Mouse (Mus musculus) hindbrain, embryonic 14.5 days (tissue): ENCODE data around the gene Auts2. TPM values are rescaled to one million over a fixed set of nuclear protein-coding genes. Genes with fewer than 3 reads are reported as not detected.

ENCODE experiments used
- ATAC-seq: fragments of 200-750 bp; cut with Nextera tagmentation; 2 replicates; pipeline ENCODE4 v1.8.0; 2017; ENCODE audit warnings: moderate number of reproducible peaks, mild to moderate bottlenecking, moderate TSS enrichment, moderate library complexity; ENCODE audit not compliant: low FRiP score
- DNase-seq: peaks from one replicate; pipeline ENCODE4 v3.0.0-alpha.2; 2015; ENCODE audit warnings: low spot score
- H3K27ac ChIP-seq: fragments of 300-500 bp; sonication (generic); 2 replicates; pipeline ENCODE4 v1.5.1; 2014; ENCODE audit warnings: mild to moderate bottlenecking, moderate library complexity
- H3K27me3 ChIP-seq: fragments of 300-500 bp; sonication (generic); 2 replicates; pipeline ENCODE4 v1.6.1; 2014; ENCODE audit warnings: mild to moderate bottlenecking, low read length, mixed read lengths; ENCODE audit not compliant: control insufficient read depth, insufficient read depth
- H3K36me3 ChIP-seq: fragments of 300-500 bp; sonication (generic); replicated peaks from 2 replicates; pipeline ENCODE4 v1.6.1; 2014; ENCODE audit not compliant: control insufficient read depth, insufficient read depth
- H3K4me1 ChIP-seq: fragments of 300-500 bp; sonication (generic); replicated peaks from 2 replicates; pipeline ENCODE4 v1.6.1; 2014; ENCODE audit warnings: antibody characterized with exemption, low read length, mixed read lengths; ENCODE audit not compliant: control insufficient read depth, insufficient read depth
- H3K4me2 ChIP-seq: fragments of 300-500 bp; sonication (generic); replicated peaks from 2 replicates; pipeline ENCODE4 v1.6.1; 2014; ENCODE audit warnings: mild to moderate bottlenecking, moderate library complexity
- H3K4me3 ChIP-seq: fragments of 300-500 bp; sonication (generic); replicated peaks from 2 replicates; pipeline ENCODE4 v1.5.1; 2014; ENCODE audit warnings: mild to moderate bottlenecking, low read length
- H3K9ac ChIP-seq: fragments of 300-500 bp; sonication (generic); 2 replicates; pipeline ENCODE4 v1.6.1; 2014
- H3K9me3 ChIP-seq: fragments of 300-500 bp; sonication (generic); 2 replicates; pipeline ENCODE4 v1.6.1; 2016; ENCODE audit warnings: low read length; ENCODE audit not compliant: control insufficient read depth
- WGBS: fragments of 180-500 bp; shearing (Covaris S2); extraction: QIAGEN DNeasy Blood & Tissue Kit; methylation state at CpG from one replicate; pipeline ENCODE4 v1.1.7; 2014; 5-methylcytosine and 5-hydroxymethylcytosine counted together
- polyA plus RNA-seq: library from polyadenylated mRNA; unstranded; fragments of >200 nt; fragmentation: Nextera tagmentation; extraction: Ambion mirVana; gene quantifications from 2 replicates; pipeline ENCODE4 v1.2.1, GENCODE M21; 2014

Gene Auts2
- polyA plus RNA-seq, 1 experiment from 2014 or later = 61.8 TPM

DNA sequence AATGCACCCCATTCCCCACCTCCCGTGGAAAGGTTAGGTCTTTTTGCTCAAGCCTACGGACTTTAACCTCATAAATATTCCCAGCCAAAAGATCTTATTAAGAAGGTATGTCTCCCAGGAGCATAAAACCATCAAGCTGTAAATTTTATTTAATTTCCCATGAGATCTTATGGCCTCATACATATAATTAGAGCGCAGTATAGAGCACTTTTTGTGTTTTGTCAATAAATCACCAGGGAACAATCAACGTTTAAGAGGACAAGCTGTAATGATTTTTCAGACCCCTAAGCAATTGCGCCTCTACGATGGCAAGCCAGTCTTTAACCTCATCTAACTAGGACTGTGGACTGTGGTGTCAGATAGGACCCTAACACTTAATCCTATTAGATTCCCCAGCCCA, 820.4 kb downstream of the Auts2 start:
- Histone ChIP-seq H3K4me3 (no peak overlapping the region), H3K4me1 (peaks cover 38% of the 10 kb centered on the region), H3K27ac (0 out of 2 replicates have a peak overlapping the region, but pooled peaks have one; percentile 33), H3K27me3 (no peaks in the 10 kb centered on the region), H3K9ac (no peak overlapping the region), H3K36me3 (no peaks in the 10 kb centered on the region), H3K9me3 (no peaks in the 10 kb centered on the region), H3K4me2 (no peak overlapping the region)
- ATAC-seq (no peak), DNase-seq (no peak)
- WGBS = 35% methylated on average over 6 of the region's 6 CpGs

DNA sequence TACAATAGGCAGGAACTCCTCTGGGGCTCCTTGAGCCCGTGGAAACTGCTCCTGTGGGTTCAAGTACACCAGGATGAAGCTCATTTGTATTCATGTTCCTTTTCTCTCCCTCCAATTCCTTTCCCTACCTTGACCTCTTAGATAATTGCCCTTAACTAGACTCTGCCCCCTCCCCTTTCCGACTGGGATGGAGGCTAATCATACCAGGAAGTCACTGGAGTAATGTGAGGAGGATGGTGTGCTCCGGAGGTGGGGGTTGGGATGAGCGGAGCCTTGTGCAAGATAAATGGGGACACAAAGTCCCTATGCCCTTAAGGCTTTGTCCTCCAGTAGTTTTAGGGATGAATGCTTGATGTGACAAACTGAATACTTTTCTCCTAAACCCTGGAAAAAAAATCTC, 820.8 kb downstream of the Auts2 start:
- H3K4me1 ChIP-seq = peaks cover 42% of the 10 kb centered on the region
- no peak for ATAC-seq

DNA sequence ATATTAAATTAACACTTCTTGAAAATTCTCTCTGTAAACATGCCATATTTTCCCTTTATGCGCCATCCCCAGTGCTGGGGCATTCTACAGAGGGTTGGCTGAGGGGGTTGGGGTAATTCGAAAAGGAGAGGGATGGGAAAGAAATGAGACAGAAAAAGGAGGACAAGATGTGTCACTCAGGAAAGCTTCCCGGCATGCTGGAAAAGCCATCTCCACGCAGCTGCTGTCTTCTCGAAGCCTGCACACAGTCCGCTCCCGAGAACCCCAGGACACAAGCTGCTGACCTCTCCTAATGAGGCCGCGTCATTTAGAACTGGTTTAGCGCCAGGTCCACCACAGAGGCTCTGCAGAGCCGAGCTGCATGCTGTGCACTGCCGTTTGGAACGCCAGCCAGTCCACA, 825.1 kb downstream of the Auts2 start:
- Histone ChIP-seq H3K27ac (peak overlapping the region; percentile 76), H3K4me1 (peaks cover 53% of the 10 kb centered on the region), H3K4me2 (peak overlapping the region; percentile 29), H3K4me3 (no peak overlapping the region), H3K9ac (peak overlapping the region; percentile 36; the same call in 1 of the 2 replicates), H3K36me3 (no peaks in the 10 kb centered on the region), H3K27me3 (no peaks in the 10 kb centered on the region), H3K9me3 (no peaks in the 10 kb centered on the region)
- 23% methylated on average over 13 of the region's 13 CpGs for WGBS
- peak; percentile 35 for DNase-seq
- ATAC-seq = peak; percentile 38; the same call in 1 of the 2 replicates

More for the DNA sequence above, 820.8 kb downstream of the Auts2 start:
- H3K4me3 ChIP-seq = no peak overlapping the region
- no peak for DNase-seq
- H3K4me2 ChIP-seq = no peak overlapping the region
- no peaks in the 10 kb centered on the region for H3K27me3 ChIP-seq
- H3K27ac ChIP-seq = peak overlapping the region; percentile 33; the same call in 1 of the 2 replicates
- H3K36me3 ChIP-seq = no peaks in the 10 kb centered on the region
- WGBS = 34% methylated on average over 4 of the region's 4 CpGs
- H3K9me3 ChIP-seq = no peaks in the 10 kb centered on the region
- H3K9ac ChIP-seq = no peak overlapping the region

DNA sequence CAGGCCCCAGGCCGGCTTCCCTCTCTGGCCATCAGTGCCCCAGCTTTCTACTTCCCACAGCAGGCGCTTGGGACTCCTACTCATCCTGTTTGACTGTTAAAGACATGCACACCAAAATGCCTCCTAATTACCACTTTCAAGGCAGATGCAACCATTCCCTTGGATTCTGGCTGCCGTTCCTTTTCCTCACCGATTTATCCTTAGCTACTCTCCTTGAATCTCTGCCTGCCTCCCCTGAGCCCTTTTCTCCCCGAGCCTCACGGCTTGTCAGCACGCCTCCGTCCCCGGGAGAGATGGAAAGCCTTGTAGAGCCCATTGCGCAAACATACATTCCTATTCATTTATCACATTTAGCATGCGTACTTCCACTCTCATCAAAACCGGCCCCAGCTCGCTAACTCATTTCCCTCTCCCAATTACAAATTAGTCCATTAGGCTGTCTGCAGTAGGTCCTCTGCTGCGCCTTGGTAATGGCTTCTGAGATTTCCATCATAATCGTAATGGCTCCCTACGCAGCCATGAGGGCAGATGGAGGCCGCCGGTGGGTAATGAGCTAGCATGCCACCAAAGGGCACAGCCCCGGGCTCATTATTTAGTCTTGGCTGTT, 825.7 kb downstream of the Auts2 start:
- H3K9ac ChIP-seq = peak overlapping the region; percentile 36; the same call in 1 of the 2 replicates
- peaks cover 48% of the 10 kb centered on the region for H3K4me1 ChIP-seq
- H3K9me3 ChIP-seq = no peaks in the 10 kb centered on the region
- peak; percentile 86 for ATAC-seq
- peak; percentile 57 for DNase-seq
- peak overlapping the region; percentile 76 for H3K27ac ChIP-seq
- no peaks in the 10 kb centered on the region for H3K36me3 ChIP-seq
- no peaks in the 10 kb centered on the region for H3K27me3 ChIP-seq
- WGBS = 34% methylated on average over 19 of the region's 19 CpGs
- no peak overlapping the region for H3K4me3 ChIP-seq
- H3K4me2 ChIP-seq = peak overlapping the region; percentile 29

DNA sequence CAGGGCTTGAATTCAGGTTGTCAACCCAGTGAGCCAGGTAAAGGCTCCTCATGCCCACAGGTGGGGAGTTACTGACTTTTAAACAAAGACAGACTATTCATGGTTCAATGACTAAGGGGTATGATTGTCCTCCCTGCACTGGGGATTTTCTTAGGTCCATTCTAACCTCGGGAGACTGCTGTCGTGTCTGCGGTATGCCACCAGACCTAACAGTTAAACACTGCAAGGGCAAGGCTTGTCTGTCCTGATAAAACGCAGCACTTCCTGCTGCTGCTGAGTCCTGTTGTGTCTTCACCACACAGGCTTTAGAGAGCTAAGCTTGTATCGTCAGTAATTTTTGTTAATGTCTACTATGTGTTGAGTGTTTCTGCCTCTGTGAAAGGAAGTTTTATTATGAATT, 828.2 kb downstream of the Auts2 start:
- Histone ChIP-seq H3K27ac (no peak overlapping the region), H3K4me1 (peaks cover 39% of the 10 kb centered on the region), H3K9me3 (no peaks in the 10 kb centered on the region), H3K4me3 (no peak overlapping the region), H3K9ac (no peak overlapping the region), H3K27me3 (no peaks in the 10 kb centered on the region), H3K36me3 (no peaks in the 10 kb centered on the region), H3K4me2 (no peak overlapping the region)
- DNase-seq = no peak
- ATAC-seq = no peak
- WGBS = 88% methylated on average over 5 of the region's 5 CpGs

DNA sequence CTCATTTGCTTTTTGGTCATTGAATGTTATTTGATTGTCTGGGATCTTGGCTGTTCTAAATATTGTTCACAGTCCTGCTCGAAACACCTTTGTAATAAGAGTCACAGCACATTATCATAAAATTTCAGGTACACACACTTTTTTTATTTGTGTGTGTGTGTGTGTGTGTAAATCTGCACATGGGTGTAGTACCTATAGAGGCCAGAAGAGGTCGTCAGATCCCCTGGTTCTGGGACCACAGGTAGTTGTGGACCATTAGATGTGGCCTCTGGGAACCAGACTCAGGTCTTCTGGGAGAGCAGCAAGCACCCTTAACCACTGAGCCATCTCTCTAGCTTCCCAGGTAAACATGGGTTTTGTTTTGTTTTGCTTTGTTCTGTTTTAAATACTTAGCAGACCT, 830.7 kb downstream of the Auts2 start:
- no peak overlapping the region for H3K4me2 ChIP-seq
- no peaks in the 10 kb centered on the region for H3K36me3 ChIP-seq
- no peaks in the 10 kb centered on the region for H3K9me3 ChIP-seq
- peaks cover 13% of the 10 kb centered on the region for H3K4me1 ChIP-seq
- WGBS = 90% methylated on average over 2 of the region's 2 CpGs
- H3K9ac ChIP-seq = no peak overlapping the region
- H3K4me3 ChIP-seq = no peak overlapping the region
- DNase-seq (no peak), ATAC-seq (no peak)
- no peaks in the 10 kb centered on the region for H3K27me3 ChIP-seq
- H3K27ac ChIP-seq = no peak overlapping the region

DNA sequence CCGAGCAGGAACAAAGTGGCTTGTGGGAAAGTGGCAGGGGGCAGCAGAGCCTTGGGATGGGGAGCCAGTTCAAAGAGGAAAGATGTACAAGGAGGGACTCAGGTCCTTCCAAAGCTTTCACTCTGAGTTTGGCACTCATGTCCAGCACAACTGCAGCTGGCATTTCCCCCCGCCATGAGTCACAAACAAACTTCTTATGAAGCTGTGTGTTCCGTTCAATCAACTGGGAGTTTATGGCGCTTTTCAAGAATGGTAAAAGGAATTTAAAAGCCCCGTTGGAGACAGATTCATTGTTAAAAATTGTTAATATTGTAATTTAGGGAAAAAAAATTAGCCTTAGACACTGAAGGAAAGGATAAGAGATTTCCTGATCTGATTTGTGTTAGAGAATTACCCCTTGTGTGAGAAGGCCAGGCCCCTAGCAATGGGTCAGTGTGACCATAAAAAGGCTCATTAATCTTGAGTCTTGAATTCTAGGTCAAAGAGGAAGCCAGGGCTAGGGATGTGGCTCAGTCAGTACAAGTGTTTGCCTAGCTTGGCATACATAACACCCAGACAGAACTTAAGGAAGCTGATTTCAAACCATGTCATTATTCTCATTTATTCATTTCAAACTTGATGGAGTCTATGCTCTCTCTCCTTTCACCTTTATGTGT, 831.5 kb downstream of the Auts2 start:
- H3K9ac ChIP-seq = no peak overlapping the region
- no peak overlapping the region for H3K4me2 ChIP-seq
- H3K27ac ChIP-seq = no peak overlapping the region
- H3K9me3 ChIP-seq = no peaks in the 10 kb centered on the region
- peaks cover 5% of the 10 kb centered on the region for H3K4me1 ChIP-seq
- no peak for ATAC-seq
- DNase-seq = no peak
- no peaks in the 10 kb centered on the region for H3K27me3 ChIP-seq
- WGBS = 50% methylated on average over 5 of the region's 5 CpGs
- no peak overlapping the region for H3K4me3 ChIP-seq
- no peaks in the 10 kb centered on the region for H3K36me3 ChIP-seq

DNA sequence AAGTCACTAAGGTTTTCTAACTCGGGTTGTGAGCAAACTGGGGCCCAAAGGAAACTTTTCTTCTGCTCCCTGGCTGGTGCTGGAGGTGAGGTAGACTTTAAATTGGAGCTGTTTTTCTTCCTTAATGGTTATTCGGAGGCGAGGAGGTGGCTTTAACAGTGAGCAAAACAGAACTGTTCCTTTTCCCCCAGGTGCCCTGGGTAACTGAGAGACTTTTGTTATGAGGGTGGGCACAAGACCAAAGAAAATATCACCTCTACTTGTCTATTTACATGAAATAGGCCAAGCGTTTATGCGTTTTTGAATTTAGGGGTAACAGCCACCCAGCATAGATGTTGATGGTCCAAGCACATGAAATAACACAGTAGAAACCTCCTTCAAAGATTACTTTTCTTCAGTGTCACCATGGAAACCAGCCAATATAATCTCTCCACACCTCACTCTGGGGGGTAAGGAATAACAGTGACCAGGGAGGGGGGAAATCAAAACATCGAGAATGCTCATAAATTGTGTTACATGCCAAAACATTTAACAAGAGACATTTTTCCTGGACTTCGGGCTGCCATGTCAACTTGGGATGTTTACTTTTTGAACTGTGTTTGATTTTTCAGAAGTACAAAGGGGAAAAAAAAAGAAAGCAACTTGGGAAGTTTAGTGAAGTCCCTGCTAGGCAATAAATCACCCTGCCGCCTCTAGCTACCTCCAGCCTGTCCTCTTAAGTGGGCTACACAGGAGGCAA, 832.2 kb downstream of the Auts2 start:
- H3K36me3 ChIP-seq = no peaks in the 10 kb centered on the region
- H3K4me3 ChIP-seq = no peak overlapping the region
- no peak overlapping the region for H3K9ac ChIP-seq
- no peak for ATAC-seq
- no peaks in the 10 kb centered on the region for H3K4me1 ChIP-seq
- no peaks in the 10 kb centered on the region for H3K9me3 ChIP-seq
- no peak overlapping the region for H3K27ac ChIP-seq
- WGBS = 58% methylated on average over 8 of the region's 8 CpGs
- no peaks in the 10 kb centered on the region for H3K27me3 ChIP-seq
- peak; percentile 36 for DNase-seq
- H3K4me2 ChIP-seq = no peak overlapping the region

DNA sequence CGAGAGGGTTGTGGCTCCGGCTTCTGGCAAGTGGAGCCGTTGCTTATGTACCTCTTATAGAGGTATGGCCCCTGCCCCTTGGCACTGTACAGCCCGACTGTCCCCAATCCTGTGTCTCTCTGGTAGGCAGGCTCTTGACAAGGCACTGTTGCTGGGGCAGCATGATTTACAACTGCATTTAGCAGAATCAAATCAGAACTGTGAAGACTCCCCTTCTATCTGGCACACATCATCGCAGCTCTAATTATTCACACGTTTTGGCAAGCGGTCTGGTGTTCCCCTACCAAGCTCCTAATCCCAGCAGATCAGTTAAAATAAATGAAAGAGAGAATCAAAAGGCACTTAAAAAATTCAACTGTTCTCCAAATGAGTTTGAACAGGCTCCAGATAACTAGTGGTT, 835.7 kb downstream of the Auts2 start:
- no peak for ATAC-seq
- no peak for DNase-seq

More for the DNA sequence above, 835.7 kb downstream of the Auts2 start:
- Histone ChIP-seq H3K9me3 (no peaks in the 10 kb centered on the region), H3K27ac (no peak overlapping the region), H3K36me3 (no peaks in the 10 kb centered on the region), H3K9ac (no peak overlapping the region), H3K4me2 (no peak overlapping the region), H3K4me1 (no peaks in the 10 kb centered on the region), H3K27me3 (no peaks in the 10 kb centered on the region), H3K4me3 (no peak overlapping the region)
- WGBS = 73% methylated on average over 7 of the region's 7 CpGs
